Mouse (Mus musculus): ENCODE measurements at regions not wholly inside any gene's neighbourhood (a gene's known extent, or its start where the extent isn't known, plus 50 kb on each side); places are given as distances from the start of the nearest gene placed in this dataset.

DNA sequence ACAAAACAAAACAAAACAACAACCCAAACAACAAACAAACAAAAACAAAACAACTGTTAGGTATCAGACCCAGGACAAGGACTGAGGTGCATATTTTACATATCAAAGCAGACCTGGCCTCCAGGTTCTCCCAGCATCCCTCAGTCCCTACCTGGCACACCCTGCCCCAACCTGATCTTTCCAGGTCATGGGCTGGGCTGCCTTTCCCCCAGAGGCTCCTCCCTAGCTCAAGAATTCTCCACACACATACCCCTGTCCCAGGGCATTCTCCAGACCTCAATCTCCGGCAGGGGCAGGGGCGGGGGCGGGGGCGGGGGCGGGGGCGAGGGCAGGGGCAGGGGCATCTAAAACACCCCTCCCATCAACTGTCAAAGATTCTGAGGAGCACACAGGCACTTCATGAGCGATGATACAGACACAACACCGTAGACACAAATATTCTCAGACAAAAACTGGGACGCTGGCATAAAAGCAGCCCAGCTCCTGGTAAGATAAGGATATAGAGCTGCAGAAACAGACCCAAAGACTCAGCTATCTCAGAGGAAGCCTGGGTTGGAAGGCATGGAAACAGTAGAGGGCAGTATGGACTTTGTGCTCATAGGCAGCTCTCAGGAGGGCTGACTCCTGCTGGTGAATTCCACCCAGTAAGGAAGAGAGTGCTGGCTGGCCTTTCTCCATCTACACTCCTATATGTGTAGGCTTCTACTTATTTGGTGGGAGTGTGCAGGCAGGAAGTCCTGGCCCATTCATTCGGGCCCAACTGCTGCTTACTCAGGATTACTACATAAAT is 337.7 kb upstream of the Nr5a2 start:
- DNase-seq (ENCODE audit: low spot score in 2 of 2), result no peak

DNA sequence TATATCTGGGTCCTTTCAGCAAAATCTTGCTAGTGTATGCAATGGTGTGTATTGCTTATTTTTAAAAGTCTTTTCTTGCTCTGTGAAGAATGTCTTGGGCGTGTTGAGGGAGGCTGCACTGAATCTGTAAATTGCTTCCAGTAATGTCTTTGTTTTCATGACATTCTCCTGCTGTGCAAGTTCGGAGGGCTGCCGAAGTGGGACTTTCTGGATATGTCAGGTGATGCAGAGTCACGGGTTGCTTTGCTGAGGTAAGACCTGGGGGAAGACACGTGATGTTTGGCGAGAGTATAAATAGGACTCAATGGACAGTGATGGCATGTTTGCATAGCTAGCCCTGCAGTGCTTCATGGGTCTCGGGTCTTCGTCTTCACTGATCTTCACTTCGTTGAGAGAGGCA is 329.2 kb upstream of the Nr5a2 start:
- intact Hi-C loops (cut with DNase I), result no loop called here

More for the DNA sequence above, 337.7 kb upstream of the Nr5a2 start:
- intact Hi-C loops (cut with DNase I), result no loop called here

GRCm38 (mm10) chr1:137283291-137283690 is 323.0 kb upstream of the Nr5a2 start:
- intact Hi-C loops (cut with DNase I), result no loop called here
- DNase-seq (ENCODE audit: low spot score in 2 of 2), result no peak

More for the DNA sequence above, 329.2 kb upstream of the Nr5a2 start:
- no peak for DNase-seq (ENCODE audit: low spot score in 2 of 2)

GRCm38 (mm10) chr1:137282457-137282856 is 322.2 kb upstream of the Nr5a2 start:
- no peak for DNase-seq (ENCODE audit: low spot score in 2 of 2)
- intact Hi-C loops (cut with DNase I), result no loop called here

DNA sequence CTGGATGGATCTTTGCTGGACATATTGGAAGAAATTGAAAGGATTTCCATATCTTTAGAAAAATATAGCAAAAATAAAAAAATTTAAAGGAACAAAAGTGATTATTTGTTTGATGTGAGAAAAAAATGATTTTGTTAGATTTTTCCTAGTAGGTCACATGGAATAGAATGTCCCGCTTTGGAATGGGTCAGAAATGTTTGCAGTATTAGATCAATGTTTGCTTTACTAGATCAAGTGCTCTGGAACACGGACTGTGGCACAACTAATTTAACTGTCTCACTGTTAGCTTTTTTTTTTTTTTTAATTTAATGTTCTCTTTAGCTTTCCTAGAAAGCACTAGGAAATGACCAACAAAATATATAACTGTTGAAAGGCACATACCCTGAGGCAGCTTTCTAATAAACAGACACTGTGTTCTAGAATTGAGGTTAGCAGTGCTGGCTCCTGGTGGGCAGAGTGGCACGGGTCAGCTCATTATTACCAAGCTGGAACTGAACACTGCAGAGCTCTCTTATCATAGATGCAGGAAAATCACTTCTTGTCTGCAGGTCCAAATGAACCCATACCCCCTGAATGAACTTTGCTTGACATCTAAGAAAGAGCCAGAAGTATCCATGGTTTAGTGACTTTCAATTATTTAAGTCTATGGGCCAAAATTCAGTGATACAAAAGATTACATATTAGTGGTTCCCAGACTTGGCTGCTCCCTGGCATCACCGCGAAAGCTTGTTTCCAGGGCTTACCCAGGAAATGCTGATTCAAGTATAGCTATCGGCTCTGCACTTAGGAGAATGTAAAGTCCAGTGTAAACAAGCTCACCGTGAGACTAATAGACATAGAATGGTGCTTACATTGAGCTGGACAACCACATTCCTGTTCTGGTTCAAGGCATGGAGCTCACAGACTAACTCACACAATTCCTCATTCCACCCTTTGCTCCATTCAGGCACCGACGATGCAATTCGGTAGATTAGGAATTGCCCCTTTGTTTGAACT is 320.4 kb upstream of the Nr5a2 start:
- no peak for DNase-seq (ENCODE audit: low spot score in 2 of 2)
- intact Hi-C loops (cut with DNase I), result no loop called here

DNA sequence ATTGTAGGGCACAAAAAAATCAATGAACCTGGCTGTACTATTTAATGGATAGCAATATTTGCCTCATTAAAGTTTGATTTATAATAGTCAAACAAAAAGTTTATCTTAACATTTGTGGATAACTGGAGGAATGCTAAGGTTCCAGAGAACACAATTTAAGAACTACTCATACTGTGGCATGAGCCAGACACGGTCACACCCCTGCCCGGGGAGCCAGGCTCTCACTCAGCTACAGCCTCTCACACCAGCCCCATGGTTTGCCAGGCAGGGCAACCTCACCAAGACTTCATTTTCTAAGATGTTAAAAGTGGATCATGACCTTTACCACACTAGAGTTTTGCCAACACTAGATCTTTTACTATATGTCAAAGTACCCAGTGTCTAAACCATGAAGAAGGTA is 319.7 kb upstream of the Nr5a2 start:
- no peak for DNase-seq (ENCODE audit: low spot score in 2 of 2)
- intact Hi-C loops (cut with DNase I), result no loop called here

DNA sequence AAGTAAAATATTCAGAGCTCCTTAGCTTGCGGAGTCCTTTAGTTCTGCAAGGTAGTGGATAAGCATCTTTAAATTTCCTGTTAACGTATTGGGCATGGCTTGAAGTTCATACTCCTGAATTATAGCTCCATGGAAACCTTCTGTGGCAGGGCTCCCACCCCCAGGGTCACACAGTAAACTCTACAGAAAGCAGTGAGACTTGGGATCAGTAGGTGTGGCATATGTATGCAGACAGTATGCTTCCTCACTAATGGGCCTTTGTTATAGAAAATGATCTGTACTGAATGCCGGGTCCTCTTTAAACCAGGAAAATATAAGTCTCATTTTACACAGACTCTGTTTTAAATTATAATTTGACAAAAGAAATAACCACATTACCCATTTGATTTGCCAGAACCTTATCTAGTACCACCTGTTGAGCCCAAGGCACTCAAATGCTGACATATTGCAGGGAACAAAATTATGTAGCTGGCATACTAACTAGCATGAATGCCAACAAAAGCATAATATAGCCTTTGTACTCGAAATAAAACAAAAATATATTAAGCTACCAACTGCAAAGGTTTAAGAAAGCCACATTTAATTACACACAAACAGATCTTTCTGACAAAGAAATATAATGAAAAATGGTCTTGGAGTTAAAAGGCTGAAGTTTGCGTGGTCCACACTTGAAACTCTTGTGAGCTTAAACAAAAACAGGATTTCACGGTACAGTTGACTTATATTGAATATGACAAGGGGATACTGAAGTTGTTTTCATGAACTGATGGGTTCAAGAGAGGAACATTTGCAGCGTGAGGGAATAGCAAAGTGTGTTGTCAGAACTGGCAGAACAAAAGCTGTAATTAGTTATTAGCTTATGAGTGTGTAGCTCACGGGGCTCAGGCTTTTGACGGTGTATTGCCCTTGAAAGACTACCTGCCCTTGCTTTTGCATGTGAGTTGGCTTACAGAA is 310.7 kb upstream of the Nr5a2 start:
- DNase-seq (ENCODE audit: low spot score in 2 of 2), result no peak
- intact Hi-C loops (cut with DNase I), result no loop called here

GRCm38 (mm10) chr1:137262806-137263370 is 302.6 kb upstream of the Nr5a2 start:
- intact Hi-C loops (cut with DNase I), result no loop called here
- DNase-seq (ENCODE audit: low spot score in 2 of 2), result no peak

DNA sequence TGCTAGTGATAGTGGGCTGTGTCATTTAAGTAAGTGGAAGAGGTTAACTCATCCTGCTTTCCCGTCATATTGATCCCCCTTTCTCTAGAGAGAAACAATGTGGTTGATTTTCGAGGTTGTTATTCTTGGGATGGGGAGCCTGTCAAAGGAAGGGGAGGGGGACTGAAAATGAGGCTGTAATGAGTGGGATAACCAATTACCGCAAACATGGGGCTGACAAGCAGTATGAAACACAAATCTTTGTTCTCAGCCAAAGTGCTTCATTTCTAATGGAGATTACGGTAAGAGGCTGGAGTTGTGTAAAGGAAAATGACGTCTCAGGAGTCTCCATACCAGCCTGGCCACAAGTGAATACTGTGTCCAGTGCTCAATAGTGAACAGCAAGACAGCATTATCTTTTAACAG is 301.9 kb upstream of the Nr5a2 start:
- intact Hi-C loops (cut with DNase I), result no loop called here
- no peak for DNase-seq (ENCODE audit: low spot score in 2 of 2)

DNA sequence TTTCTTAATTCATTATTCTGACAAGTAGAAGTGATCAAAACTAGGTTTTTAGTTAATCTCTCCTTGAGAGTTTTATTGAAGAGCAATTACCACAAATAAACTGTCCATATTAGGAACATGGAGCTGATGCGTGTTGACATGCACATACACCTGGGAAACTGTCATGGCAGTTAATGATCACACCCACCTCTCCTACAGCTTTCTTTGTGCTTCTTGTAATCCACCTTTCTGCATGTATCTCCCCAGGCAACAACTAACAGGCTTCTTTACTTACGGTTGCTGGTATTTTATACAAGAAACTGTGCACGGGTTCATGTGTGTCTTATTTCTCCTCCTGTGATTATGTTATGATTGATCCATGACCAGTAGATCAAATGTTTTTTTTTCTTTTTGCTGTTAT is 296.0 kb upstream of the Nr5a2 start:
- DNase-seq (ENCODE audit: low spot score in 2 of 2), result no peak
- intact Hi-C loops (cut with DNase I), result no loop called here

GRCm38 (mm10) chr1:137255041-137255440 is 294.8 kb upstream of the Nr5a2 start:
- intact Hi-C loops (cut with DNase I), result no loop called here
- DNase-seq (ENCODE audit: low spot score in 2 of 2), result no peak

DNA sequence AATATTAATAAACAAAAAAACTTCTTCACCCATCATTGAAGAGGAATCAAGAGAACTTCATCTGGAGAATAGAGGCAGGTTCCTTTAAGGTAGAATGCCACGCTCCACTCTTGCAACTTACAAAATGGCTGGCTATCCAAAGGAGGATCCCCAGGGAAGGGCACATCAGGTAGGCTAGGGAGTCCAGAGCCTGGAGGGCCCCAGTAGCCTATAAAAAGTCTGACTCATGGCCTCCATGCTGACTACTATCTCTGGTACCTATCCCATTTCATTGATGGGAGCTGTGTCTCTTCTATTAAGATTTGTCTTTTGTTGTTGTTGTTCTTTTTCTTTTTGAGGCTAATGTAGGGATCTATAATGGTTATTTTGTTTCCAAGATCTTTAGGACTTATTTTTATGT is 294.4 kb upstream of the Nr5a2 start:
- DNase-seq (ENCODE audit: low spot score in 2 of 2), result no peak
- intact Hi-C loops (cut with DNase I), result no loop called here

GRCm38 (mm10) chr1:137227098-137227485 is 266.8 kb upstream of the Nr5a2 start:
- no peak for DNase-seq (ENCODE audit: low spot score in 2 of 2)
- intact Hi-C loops (cut with DNase I), result loop anchor here (10.0 kb wide), 2 partner anchors 272 to 482 kb away; no protein-coding TSS in a partner anchor

DNA sequence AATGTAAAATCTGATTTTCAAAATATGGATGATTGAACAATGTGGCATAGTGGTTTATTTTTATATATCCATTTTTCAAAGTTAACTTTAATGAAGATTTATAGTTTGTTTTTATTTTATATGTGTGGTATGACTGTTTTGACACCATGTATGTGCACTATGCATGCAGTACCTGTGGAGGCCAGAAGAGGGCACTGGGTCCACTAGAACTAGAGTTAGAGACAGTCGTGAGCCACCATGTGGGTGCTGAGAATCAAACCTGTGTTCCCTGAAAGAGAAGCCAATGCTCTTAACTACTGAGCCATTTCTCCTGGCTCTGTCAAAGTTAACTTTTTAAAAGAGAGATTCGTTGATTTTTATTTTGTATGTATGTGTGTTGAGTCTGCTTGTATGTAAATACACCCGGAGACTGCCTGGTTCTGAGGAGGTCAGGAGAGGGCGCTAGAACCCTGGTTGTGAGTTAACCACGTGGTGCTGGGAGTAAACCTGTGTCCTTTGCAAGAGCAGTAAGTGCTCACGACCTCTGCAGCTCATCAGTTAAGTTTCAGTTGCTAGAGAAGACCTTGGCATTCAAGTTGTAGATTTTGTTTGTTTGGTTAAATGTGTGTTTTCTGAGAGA is 266.3 kb upstream of the Nr5a2 start:
- DNase-seq (ENCODE audit: low spot score in 2 of 2), result no peak
- intact Hi-C loops (cut with DNase I), result loop anchor here (10.0 kb wide), 2 partner anchors 272 to 482 kb away; no protein-coding TSS in a partner anchor

DNA sequence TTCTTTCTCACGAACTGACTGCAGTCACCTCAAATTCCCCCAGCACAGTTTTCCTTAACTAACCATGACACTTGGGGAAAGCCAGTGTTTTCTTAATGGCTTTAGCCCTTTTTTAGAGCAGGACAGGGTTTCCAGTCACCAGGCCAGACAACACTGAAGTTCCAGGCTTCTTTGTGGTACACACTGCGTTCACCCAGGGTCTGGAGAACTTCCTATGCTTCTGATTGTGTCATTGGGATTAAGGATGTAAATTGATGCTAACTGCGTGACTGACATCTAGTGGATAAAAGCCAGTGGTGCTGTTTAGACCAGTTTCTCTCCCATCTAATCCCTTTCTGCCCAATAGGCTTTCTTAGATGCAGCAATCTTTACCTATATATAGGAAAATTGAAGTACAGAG is 265.2 kb upstream of the Nr5a2 start:
- DNase-seq (ENCODE audit: low spot score in 2 of 2), result no peak
- intact Hi-C loops (cut with DNase I), result loop anchor here (2.0 to 10.0 kb wide), 3 partner anchors 271 to 675 kb away; no protein-coding TSS in a partner anchor

GRCm38 (mm10) chr1:137223052-137223451 is 262.8 kb upstream of the Nr5a2 start:
- intact Hi-C loops (cut with DNase I), result loop anchor here (10.0 kb wide), 2 partner anchors 268 to 478 kb away; no protein-coding TSS in a partner anchor
- no peak for DNase-seq (ENCODE audit: low spot score in 2 of 2)

DNA sequence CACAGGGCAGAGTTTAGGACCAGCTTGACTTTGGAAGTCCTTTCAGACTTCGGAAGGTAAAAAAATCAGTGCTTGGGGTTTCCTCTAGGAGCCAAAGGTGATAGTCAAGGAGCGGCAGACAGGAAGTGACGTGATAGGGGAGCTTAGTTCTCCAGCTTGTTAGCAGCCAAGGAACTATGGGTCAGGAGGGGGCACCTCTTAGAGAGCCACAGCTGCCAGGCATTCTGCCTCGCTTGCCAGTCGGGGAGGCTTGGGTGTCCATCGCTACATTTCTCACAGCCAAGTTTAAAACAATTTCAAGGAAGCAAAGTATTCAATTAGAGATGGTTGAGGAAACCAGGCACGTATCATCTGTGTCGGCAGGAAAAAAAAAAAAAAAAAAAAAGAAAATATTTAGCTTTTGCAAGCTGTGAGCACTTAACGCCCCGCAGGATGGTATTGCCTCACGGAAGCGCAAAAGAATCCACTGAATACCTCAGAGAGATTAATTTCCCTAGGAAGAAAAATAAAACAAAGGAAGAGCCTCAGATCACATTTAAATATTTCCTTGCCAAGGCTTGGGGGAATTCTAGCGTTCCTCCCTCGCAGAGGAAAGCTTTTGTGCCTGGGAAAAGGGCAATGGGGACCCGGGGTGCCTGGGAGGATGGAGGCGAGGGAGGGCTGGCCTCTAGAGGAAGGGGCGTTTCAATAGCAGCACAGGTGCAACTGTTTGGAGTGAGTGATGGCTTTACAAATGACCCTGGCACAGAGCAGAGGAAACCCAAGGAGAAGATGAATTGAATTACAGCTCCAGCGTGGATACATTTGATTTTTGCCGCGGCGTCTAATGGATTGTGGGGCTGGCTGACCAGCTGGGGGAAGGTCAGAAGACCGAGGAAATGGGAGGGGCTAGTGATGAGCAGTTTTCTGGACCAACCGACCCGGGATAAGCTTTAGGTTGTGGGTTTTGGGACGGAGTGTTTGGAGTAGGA is 261.1 kb upstream of the Nr5a2 start:
- intact Hi-C loops (cut with DNase I), result loop anchor here (10.0 kb wide), 2 partner anchors 267 to 477 kb away; no protein-coding TSS in a partner anchor
- DNase-seq (ENCODE audit: low spot score in 2 of 2), result no peak

All from left cerebral cortex, postnatal 36 days (tissue).